Mouse (Mus musculus) hindbrain, embryonic 16.5 days (tissue): ENCODE measurements around the gene Adgb. TPM values are rescaled to one million over a fixed set of nuclear protein-coding genes. Genes with fewer than 3 reads are reported as not detected.
"Not testable (repeated sequence)": the region's sequence is repeated elsewhere in the genome, so short reads cannot be mapped to it uniquely, and the experiment has no call there.

Experiments
- ATAC-seq: fragments of 200-750 bp; cut with Nextera tagmentation; 2 replicates; pipeline ENCODE4 v1.8.0; 2017; ENCODE audit warnings: moderate TSS enrichment, moderate library complexity
- H3K27ac ChIP-seq: fragments of 300-500 bp; sonication (generic); 2 replicates; pipeline ENCODE4 v1.5.1; 2014; ENCODE audit warnings: low read depth, mild to moderate bottlenecking, control low read depth, low read length, moderate library complexity
- H3K27me3 ChIP-seq: fragments of 300-500 bp; sonication (generic); replicated peaks from 2 replicates; pipeline ENCODE4 v1.6.1; 2014; ENCODE audit warnings: low read length; ENCODE audit not compliant: control insufficient read depth, insufficient read depth
- H3K36me3 ChIP-seq: fragments of 300-500 bp; sonication (generic); 2 replicates; pipeline ENCODE4 v1.6.1; 2014; ENCODE audit warnings: mild to moderate bottlenecking, low read length, moderate library complexity, mixed read lengths; ENCODE audit not compliant: control insufficient read depth, insufficient read depth
- H3K4me1 ChIP-seq: fragments of 300-500 bp; sonication (generic); 2 replicates; pipeline ENCODE4 v1.6.1; 2014; ENCODE audit warnings: low read depth, low read length; ENCODE audit not compliant: control insufficient read depth, insufficient read depth
- H3K4me2 ChIP-seq: fragments of 300-500 bp; sonication (generic); 2 replicates; pipeline ENCODE4 v1.6.1; 2014; ENCODE audit warnings: mild to moderate bottlenecking, low read length, control low read depth, moderate library complexity
- H3K4me3 ChIP-seq: fragments of 300-500 bp; sonication (generic); 2 replicates; pipeline ENCODE4 v1.5.1; 2014; ENCODE audit warnings: mild to moderate bottlenecking, low read length, control low read depth, moderate library complexity
- H3K9ac ChIP-seq: fragments of 300-500 bp; sonication (generic); 2 replicates; pipeline ENCODE4 v1.6.1; 2014; ENCODE audit warnings: low read depth, mild to moderate bottlenecking, control low read depth, low read length, moderate library complexity
- H3K9me3 ChIP-seq: fragments of 300-500 bp; sonication (generic); 2 replicates; pipeline ENCODE4 v1.6.1; 2014; ENCODE audit warnings: mild to moderate bottlenecking, low read length, moderate library complexity; ENCODE audit not compliant: control insufficient read depth
- WGBS: fragments of 180-500 bp; shearing (Covaris S2); extraction: QIAGEN DNeasy Blood & Tissue Kit; methylation state at CpG from one replicate; pipeline ENCODE4 v1.1.7; 2014; 5-methylcytosine and 5-hydroxymethylcytosine counted together
- polyA plus RNA-seq: library from polyadenylated mRNA; unstranded; fragments of >200 nt; fragmentation: Nextera tagmentation; extraction: Ambion mirVana; gene quantifications from 2 replicates; pipeline ENCODE4 v1.2.1, GENCODE M21; 2015

The Adgb gene
- 0.30 and 0.31 TPM in 2 replicates for polyA plus RNA-seq

DNA sequence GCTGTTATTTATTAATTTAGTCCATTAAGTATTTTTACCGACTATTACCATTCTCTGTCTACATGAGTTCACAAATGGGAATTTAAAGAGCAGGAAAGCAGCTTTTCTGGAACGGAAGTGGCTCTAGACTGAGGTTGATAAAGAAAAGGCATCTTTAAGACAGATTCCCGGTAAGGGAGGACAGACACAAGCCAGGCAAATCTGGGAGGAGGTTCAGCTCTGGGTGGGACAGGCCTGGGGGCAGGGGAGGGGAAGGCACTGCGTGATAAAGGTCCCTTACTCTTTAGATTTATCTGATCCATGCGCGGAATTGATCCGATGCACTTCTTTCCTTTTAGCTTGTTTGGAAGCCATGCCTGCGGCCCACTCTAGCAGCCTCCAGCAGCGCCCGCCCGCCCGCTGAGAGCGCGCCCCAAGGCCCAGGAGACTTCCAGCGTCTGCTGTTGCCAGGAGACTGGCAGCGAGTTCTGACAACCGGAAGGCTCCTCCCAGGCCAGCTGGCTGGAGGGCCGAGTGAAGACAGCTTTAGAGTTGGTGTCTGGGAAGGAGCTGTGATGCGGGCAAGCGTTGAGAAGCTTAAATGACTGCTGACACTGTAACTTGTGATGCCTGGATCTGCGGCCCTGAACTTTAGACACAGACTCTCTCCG is at the start of gene Adgb:
TSS of gene Adgb (minus strand) at position 366 of the 650 bp plus-strand sequence.
- H3K27me3 ChIP-seq, result no peaks in the 10 kb centered on the region
- WGBS, result 5% methylated on average over 22 of the region's 22 CpGs
- peak; percentile 95 for ATAC-seq

DNA sequence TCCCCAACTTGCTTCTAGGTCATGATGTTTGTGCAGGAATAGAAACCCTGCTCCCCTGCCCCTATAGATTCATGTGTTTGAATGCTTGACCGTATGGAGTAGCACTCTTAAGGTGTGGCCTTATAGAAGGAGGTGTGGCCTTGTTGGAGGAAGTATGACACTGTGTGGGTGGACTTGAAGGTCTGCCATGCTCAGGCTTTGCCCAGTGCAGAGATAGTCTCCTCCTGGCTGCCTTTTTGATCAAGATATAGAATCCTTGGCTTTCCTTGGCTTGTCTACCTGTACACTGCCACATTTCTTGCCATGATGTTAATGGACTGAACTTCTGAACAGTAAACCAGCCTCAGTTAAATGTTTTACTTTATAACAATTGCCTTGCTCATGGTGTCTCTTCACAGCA is 8.0 kb upstream of the Adgb start:
- H3K4me3 ChIP-seq, result no peak overlapping the region
- 73% methylated on average over 1 of the region's 1 CpGs for WGBS
- H3K27me3 ChIP-seq, result no peaks in the 10 kb centered on the region
- H3K9ac ChIP-seq, result no peak overlapping the region
- H3K9me3 ChIP-seq, result no peaks in the 10 kb centered on the region
- H3K4me2 ChIP-seq, result no peak overlapping the region
- no peaks in the 10 kb centered on the region for H3K4me1 ChIP-seq
- no peak overlapping the region for H3K27ac ChIP-seq
- H3K36me3 ChIP-seq, result no peaks in the 10 kb centered on the region
- ATAC-seq, result no peak

More for the DNA sequence above, at the start of gene Adgb:
- H3K9ac ChIP-seq, result peak within 1 kb of the TSS; percentile 58
- H3K4me3 ChIP-seq, result peak within 1 kb of the TSS; percentile 36
- H3K4me2 ChIP-seq, result peak within 1 kb of the TSS; percentile 68
- peaks cover 7% of the 10 kb centered on the region for H3K4me1 ChIP-seq
- H3K27ac ChIP-seq, result no peak within 1 kb of the TSS
- no peaks in the 10 kb centered on the region for H3K9me3 ChIP-seq
- H3K36me3 ChIP-seq, result no peaks in the 10 kb centered on the region

DNA sequence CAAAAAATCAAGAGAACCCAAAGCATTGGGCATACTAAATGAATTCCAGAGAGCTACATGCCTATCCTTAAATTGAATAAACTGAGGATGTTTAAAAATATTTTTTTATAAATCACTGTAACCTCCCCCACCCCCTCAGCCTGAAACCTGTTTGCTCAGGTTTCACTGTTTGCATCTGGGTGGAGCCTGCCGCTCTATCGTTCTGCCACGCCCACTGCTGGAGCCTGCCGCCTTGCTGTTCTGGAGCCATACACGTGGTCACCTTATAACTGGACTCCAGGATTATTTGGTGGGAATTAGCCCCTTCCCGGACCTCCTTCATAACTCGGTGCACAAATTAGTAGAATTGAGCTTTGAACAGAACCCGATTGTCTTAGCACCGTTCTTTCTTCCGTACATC is 5.3 kb upstream of the Adgb start:
- 61% methylated on average over 10 of the region's 10 CpGs for WGBS
- not testable (repeated sequence) for H3K9ac ChIP-seq, H3K36me3 ChIP-seq, ATAC-seq, H3K4me1 ChIP-seq, H3K27ac ChIP-seq, H3K4me3 ChIP-seq, H3K9me3 ChIP-seq, H3K27me3 ChIP-seq
- H3K4me2 ChIP-seq, result peak overlapping the region; percentile 12; the same call in 1 of the 2 replicates

DNA sequence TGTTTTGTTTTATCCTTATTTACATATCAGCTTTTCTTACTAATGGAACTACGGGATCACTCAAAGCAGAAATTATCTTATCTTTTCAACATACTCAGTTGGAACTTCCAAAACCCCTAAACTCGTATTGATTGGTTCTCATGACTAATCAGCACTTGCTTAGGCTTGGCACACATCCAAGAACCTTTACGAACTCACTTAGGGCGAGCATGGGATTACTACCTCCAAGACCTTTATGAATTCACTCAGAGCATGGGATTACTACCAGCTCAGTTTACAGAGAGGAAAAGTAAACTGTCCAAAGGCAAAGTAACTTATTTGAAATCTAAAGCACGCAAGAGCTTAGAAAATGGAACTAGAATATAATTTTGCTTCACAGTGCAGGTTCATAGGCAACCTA is 4.8 kb upstream of the Adgb start:
- Histone ChIP-seq H3K9me3 (no peaks in the 10 kb centered on the region), H3K9ac (no peak overlapping the region), H3K27me3 (no peaks in the 10 kb centered on the region), H3K4me3 (no peak overlapping the region), H3K4me2 (no peak overlapping the region), H3K36me3 (no peaks in the 10 kb centered on the region), H3K27ac (no peak overlapping the region), H3K4me1 (peaks cover 6% of the 10 kb centered on the region)
- 72% methylated on average over 5 of the region's 5 CpGs for WGBS
- no peak for ATAC-seq

DNA sequence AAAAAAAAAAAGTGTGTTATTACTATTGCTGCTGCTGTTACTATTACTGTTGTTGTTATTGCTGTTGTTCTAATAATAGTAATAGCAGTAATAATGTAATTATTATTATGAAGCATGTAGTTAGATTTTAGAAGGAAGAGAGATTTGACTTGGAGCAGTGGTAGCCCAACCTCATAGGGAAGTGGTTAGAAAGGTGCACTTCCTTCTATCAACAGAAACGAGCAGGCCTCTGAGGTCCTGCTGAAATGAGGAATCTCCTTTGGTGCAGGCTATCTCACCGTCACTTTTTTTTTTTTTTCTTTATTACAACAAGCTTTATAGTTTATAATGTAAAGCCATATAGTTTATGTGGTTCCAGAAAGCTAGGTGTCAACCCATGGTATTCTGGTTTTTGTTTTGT is 4.4 kb upstream of the Adgb start:
- 91% methylated on average over 2 of the region's 2 CpGs for whole genome bisulfite sequencing
- no peak for ATAC-seq
- Histone ChIP-seq H3K9me3 (no peaks in the 10 kb centered on the region), H3K27me3 (no peaks in the 10 kb centered on the region), H3K4me1 (peaks cover 7% of the 10 kb centered on the region), H3K4me3 (no peak overlapping the region), H3K9ac (no peak overlapping the region), H3K36me3 (no peaks in the 10 kb centered on the region), H3K4me2 (no peak overlapping the region), H3K27ac (no peak overlapping the region)

DNA sequence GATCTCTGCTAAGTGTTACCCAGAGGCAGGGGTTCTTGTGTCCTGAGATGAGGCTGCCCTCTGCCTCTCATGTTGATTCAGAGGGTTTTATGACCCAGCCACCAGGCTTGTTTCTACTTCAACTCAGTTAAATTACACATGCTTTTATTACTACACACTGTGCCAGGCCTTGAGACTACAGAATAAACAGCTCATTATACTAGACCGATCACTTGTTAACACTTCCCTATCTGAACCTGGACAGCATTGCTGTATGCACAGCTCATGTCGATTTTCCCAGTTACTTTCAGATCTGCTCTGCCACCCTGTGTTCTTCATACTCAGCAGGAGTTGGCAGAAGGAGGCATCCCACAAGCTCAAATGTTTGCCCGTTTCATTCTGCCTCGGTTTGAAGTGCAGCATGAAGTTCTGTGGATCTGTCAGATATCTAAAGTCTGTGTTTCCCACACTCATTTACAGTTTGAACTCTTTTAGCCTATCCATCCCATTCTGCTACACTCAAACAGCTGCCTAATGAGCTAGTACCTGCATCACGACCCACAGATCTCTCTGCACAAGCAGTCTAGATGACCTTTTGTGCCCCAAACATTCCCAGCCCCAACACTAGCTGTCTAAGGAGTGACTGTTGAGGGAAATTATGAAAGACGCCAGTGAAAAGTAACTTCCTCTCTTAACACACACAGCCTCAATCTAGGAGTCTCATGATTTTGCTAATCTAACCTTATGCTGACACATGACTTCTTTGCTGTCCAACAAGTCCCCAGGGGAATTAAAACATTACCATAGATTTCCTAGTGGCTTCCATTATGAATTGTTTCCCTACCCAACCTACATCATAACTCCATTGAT is 3.2 kb downstream of the Adgb start:
- ATAC-seq, result no peak
- Histone ChIP-seq H3K4me1 (peaks cover 7% of the 10 kb centered on the region), H3K27ac (no peak overlapping the region), H3K4me2 (no peak overlapping the region), H3K27me3 (no peaks in the 10 kb centered on the region), H3K9ac (no peak overlapping the region), H3K36me3 (no peaks in the 10 kb centered on the region), H3K9me3 (no peaks in the 10 kb centered on the region), H3K4me3 (no peak overlapping the region)
- 50% methylated on average over 6 of the region's 6 CpGs for WGBS

DNA sequence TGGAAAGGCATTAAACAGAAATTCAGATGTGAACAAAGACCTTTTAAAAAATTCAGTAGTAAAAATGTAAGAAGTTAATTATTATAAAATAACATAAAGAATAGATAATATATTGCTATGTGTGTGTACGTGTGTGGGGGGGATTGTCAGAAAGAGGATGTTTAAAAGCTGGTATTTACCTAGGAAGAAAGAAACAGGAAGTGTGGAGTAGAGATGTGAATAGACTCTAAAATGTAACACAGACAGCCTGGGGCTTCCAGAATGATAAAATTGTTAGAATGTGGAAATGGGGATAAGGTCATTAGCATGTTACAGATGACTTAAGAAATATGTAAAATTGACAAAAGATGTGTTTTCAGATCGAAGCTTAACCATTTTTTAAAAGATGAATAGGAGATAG is 12.0 kb downstream of the Adgb start:
- ATAC-seq, result no peak
- H3K9ac ChIP-seq, result no peak overlapping the region
- no peak overlapping the region for H3K4me3 ChIP-seq
- no peak overlapping the region for H3K4me2 ChIP-seq
- WGBS, result 81% methylated on average over 2 of the region's 2 CpGs
- no peaks in the 10 kb centered on the region for H3K27me3 ChIP-seq
- no peaks in the 10 kb centered on the region for H3K36me3 ChIP-seq
- no peaks in the 10 kb centered on the region for H3K9me3 ChIP-seq
- no peak overlapping the region for H3K27ac ChIP-seq
- 0 out of 2 replicates have a peak, but pooled peaks cover 2% of the 10 kb centered on the region for H3K4me1 ChIP-seq

DNA sequence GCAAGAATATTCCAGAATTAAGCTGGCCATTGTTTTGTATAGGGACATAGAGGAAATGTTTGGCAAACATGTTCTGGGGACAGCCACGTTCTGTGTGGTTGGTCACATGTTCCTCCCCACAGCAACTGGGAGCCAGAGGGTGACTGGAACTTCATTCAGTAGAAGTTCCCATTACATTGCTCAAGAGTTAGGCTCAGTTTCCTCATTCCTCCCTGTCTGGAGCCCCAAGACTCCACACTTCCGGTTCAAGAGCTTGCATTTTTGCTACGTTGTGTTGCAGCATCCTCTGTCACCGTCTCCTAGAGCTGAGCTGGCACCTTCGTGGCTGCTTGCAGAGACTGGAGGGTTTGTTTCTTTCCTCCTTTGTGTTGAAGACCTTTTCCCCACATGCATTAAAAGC is 15.1 kb downstream of the Adgb start:
- Histone ChIP-seq H3K36me3 (no peaks in the 10 kb centered on the region), H3K27ac (no peak overlapping the region), H3K27me3 (no peaks in the 10 kb centered on the region), H3K9ac (no peak overlapping the region), H3K4me3 (no peak overlapping the region), H3K4me2 (no peak overlapping the region), H3K9me3 (no peaks in the 10 kb centered on the region), H3K4me1 (0 out of 2 replicates have a peak, but pooled peaks cover 2% of the 10 kb centered on the region)
- ATAC-seq, result no peak
- WGBS, result 88% methylated on average over 5 of the region's 5 CpGs

DNA sequence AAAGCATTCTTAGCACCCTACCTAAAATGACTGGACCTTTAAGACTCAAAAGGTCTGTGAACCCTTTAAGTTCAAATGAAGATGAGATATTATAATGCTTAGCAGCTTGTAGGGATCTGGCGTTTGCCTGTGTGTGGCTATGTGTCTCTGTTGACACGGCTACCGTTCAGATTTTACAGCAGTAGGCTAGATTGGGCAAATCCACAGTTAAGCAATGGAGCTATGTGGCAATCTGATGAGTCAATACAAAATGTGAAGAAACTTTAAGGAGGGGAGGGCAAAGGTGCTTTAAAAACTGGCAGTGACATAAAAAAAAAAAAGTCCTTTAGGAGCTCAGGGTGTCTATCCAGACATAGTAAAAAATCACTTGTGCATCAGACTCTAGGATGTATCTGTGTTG is 23.1 kb downstream of the Adgb start:
- Histone ChIP-seq H3K9me3 (no peaks in the 10 kb centered on the region), H3K9ac (no peak overlapping the region), H3K4me3 (no peak overlapping the region), H3K36me3 (no peaks in the 10 kb centered on the region), H3K27ac (no peak overlapping the region), H3K27me3 (no peaks in the 10 kb centered on the region), H3K4me1 (no peaks in the 10 kb centered on the region), H3K4me2 (no peak overlapping the region)
- ATAC-seq, result no peak
- WGBS, result 78% methylated on average over 3 of the region's 3 CpGs
